Mouse (Mus musculus): ENCODE results near the gene Blmh.

DNA sequence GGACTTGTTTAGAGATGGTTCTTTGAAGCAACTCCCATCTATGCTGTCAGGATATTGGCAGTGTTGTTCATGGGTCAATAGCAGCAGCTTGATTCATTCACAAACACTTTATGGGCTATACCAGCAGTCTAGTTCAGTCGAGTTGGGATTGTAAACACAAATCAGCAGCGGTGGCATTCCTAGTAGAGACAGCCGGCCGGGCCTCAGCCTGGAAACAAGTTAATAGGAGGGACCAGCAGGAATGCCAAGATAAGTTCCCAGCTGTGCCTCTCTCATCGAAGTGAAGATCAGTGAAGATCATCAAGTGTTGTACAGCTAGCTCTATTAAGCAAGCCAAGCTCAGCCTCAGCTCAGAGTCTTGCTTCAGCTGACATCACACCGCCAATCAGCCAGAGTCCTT lies 28.2 kb upstream of the Blmh start:
- TF ChIP-seq CTCF (IDR thresholded peaks at IDR 0.05; ENCODE audit: extremely low read depth, insufficient read length, insufficient replicate concordance, low read depth, low read length) (no peak), POLR2A (IDR thresholded peaks at IDR 0.05; ENCODE audit: low read depth, low read length) (no peak)
